Mouse (Mus musculus): ENCODE data around the gene 1700030J22Rik. TPM values are rescaled to one million over a fixed set of nuclear protein-coding genes. Genes with fewer than 3 reads are reported as not detected.

1700030J22Rik gene
- 0.38 TPM for total RNA-seq (2023)

GRCm38 (mm10) chr8:116978631-116979256 lies at the start of gene 1700030J22Rik:
1700030J22Rik (minus strand) TSS chr8:116978959.

GRCm38 (mm10) chr8:116993095-116993867 lies 14.5 kb upstream of the 1700030J22Rik start, which contains the start of gene Gcsh:
Gcsh (minus strand) TSS chr8:116993537.

GRCm38 (mm10) chr8:116943161-116943554 lies 35.6 kb downstream of the 1700030J22Rik start, which contains the start of gene Atmin:
Atmin (plus strand) TSS chr8:116943393.

GRCm38 (mm10) chr8:116921337-116922059 lies 57.3 kb downstream of the 1700030J22Rik start, which contains the start of the genes Cmc2 and Cenpn:
Cmc2 (minus strand) TSS chr8:116921455.
Cenpn (plus strand) TSS chr8:116921730.

Other genes starting within 250 kb of the 1700030J22Rik start
- gene Cdyl2, start 246.0 kb downstream of the 1700030J22Rik start, total RNA-seq (2023), result 16.3 TPM
- 7.0 TPM for gene Cmc2, start 57.5 kb downstream of the 1700030J22Rik start, total RNA-seq (2023)
- gene Cenpn, start 57.2 kb downstream of the 1700030J22Rik start, total RNA-seq (2023), result 1.4 TPM
- gene Atmin, start 35.6 kb downstream of the 1700030J22Rik start, total RNA-seq (2023), result 17.1 TPM
- gene Gcsh, start 14.6 kb upstream of the 1700030J22Rik start, total RNA-seq (2023), result 9.5 TPM
- gene Pkd1l2, start 103.5 kb upstream of the 1700030J22Rik start, total RNA-seq (2023), result 0.21 TPM
- gene Bco1, start 116.9 kb upstream of the 1700030J22Rik start, total RNA-seq (2023), result not detected
- 13.5 TPM for gene Gan, start 179.2 kb upstream of the 1700030J22Rik start, total RNA-seq (2023)

Measured in CD4-positive naive resting alpha-beta T cell, adult 57 days (primary cell).